ENCODE assay signal across 29 mouse cellular contexts in the genomic region with DNA sequence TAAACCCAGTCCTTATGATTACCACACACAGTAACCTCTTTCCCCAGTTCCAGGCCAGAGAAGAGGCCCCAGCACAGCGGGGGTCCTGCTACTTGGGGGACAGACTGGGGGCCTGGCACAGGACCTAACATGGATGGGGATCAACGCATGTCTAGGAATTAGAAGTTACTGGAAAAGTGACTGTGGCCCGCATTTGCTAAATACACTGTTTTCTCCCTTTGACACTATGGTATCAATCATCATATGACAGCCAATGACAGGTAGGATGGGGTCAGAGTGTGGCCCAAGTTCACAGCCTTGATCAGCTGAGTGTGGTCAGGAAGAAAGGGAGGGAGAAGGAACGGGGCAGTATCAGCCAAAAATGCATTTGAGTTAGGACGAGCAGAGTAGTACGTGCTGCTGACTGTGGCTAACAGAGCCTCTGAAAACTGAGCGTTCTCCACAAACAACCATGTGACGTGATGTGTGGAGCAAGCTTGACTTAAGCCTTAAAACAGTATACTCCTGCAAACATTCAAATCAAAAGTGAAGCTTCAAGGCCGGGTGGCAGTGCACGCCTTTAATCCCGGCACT. TPM values are rescaled to one million over a fixed set of nuclear protein-coding genes. Genes with fewer than 3 reads are reported as not detected.
A peak's percentile ranks its signal among the peaks of the same experiment; 100 is the strongest.
DNase-seq lines count a peak whose midpoint lies in the region; ATAC-seq and TF ChIP-seq lines count a peak whose summit lies in the region.
"Had no signal": no experiment of that assay in that cellular context is flagged by ENCODE, and none has a peak within 500 bp of the region (broad histone marks: within the 10 kb centered on the region; RNA-seq: fewer than 3 reads in every experiment).

No protein-coding gene starts in this region.

- ATAC-seq in forebrain, embryonic 11.5 days (replicated peaks; ENCODE audit: low FRiP score) = no peak
- no peak for ATAC-seq in forebrain, postnatal 0 days
- ATAC-seq in midbrain, embryonic 14.5 days (ENCODE audit: low FRiP score, low TSS enrichment) = no peak
- ATAC-seq in embryonic facial prominence, embryonic 13.5 days (ENCODE audit: insufficient number of reproducible peaks, insufficient read depth, low FRiP score, low TSS enrichment, low read depth) = no peak
- no peak for ATAC-seq in neural tube, embryonic 13.5 days (ENCODE audit: low read depth)
- no peak for ATAC-seq in frontal cortex, adult (ENCODE audit: low TSS enrichment)
- ATAC-seq: intestine, embryonic 15.5 days had no signal

- no peaks in the 10 kb centered on the region for H3K36me3 ChIP-seq in forebrain, embryonic 11.5 days (ENCODE audit: control insufficient read depth, insufficient read depth, low read length)
- no peaks in the 10 kb centered on the region for H3K36me3 ChIP-seq in forebrain, postnatal 0 days (ENCODE audit: insufficient read depth)
- H3K36me3 ChIP-seq in midbrain, embryonic 10.5 days = peaks cover 23% of the 10 kb centered on the region
- no peaks in the 10 kb centered on the region for H3K36me3 ChIP-seq in midbrain, embryonic 14.5 days (ENCODE audit: control insufficient read depth, insufficient read depth, low read length)
- no peaks in the 10 kb centered on the region for H3K36me3 ChIP-seq in embryonic facial prominence, embryonic 13.5 days
- H3K36me3 ChIP-seq in neural tube, embryonic 13.5 days = no peaks in the 10 kb centered on the region
- H3K36me3 ChIP-seq: embryonic facial prominence, embryonic 12.5 days; heart, embryonic 10.5 days; intestine, embryonic 15.5 days; liver, embryonic 13.5 days; stomach, embryonic 15.5 days had no signal

- no peak overlapping the region for H3K4me3 ChIP-seq in forebrain, embryonic 11.5 days (ENCODE audit: low read depth, low read length)
- H3K4me3 ChIP-seq in forebrain, postnatal 0 days (ENCODE audit: low read depth, low read length) = no peak overlapping the region
- H3K4me3 ChIP-seq in midbrain, embryonic 10.5 days = peak overlapping the region; percentile 30
- no peak overlapping the region for H3K4me3 ChIP-seq in midbrain, embryonic 14.5 days (replicated peaks; ENCODE audit: low read depth, low read length)
- no peak overlapping the region for H3K4me3 ChIP-seq in embryonic facial prominence, embryonic 13.5 days
- H3K4me3 ChIP-seq in neural tube, embryonic 13.5 days = no peak overlapping the region
- H3K4me3 ChIP-seq: embryonic facial prominence, embryonic 12.5 days; heart, embryonic 10.5 days; intestine, embryonic 15.5 days; liver, embryonic 13.5 days; stomach, embryonic 15.5 days had no signal

- peak overlapping the region; percentile 35 for H3K9ac ChIP-seq in forebrain, embryonic 11.5 days (ENCODE audit: low read length)
- H3K9ac ChIP-seq in forebrain, postnatal 0 days = no peak overlapping the region
- H3K9ac ChIP-seq in midbrain, embryonic 14.5 days (replicated peaks; ENCODE audit: low read length) = no peak overlapping the region
- H3K9ac ChIP-seq in embryonic facial prominence, embryonic 13.5 days = 0 out of 2 replicates have a peak overlapping the region, but pooled peaks have one; percentile 37
- H3K9ac ChIP-seq in neural tube, embryonic 13.5 days = peak overlapping the region; percentile 13; the same call in 1 of the 2 replicates
- H3K9ac ChIP-seq: embryonic facial prominence, embryonic 12.5 days; intestine, embryonic 15.5 days; liver, embryonic 13.5 days; lung, embryonic 14.5 days; stomach, embryonic 15.5 days had no signal

- H3K27ac ChIP-seq in forebrain, embryonic 11.5 days (ENCODE audit: low read depth, low read length) = peak overlapping the region; percentile 53; the same call in 1 of the 2 replicates
- no peak overlapping the region for H3K27ac ChIP-seq in forebrain, postnatal 0 days (ENCODE audit: low read depth, low read length)
- peak overlapping the region; percentile 87 for H3K27ac ChIP-seq in midbrain, embryonic 10.5 days (replicated peaks)
- H3K27ac ChIP-seq in midbrain, embryonic 14.5 days (replicated peaks; ENCODE audit: low read depth, low read length) = no peak overlapping the region
- peak overlapping the region; percentile 5; the same call in 1 of the 2 replicates for H3K27ac ChIP-seq in embryonic facial prominence, embryonic 13.5 days
- H3K27ac ChIP-seq in neural tube, embryonic 13.5 days (replicated peaks) = 0 out of 2 replicates have a peak overlapping the region, but pooled peaks have one; percentile 1
- H3K27ac ChIP-seq: embryonic facial prominence, embryonic 12.5 days; intestine, embryonic 15.5 days; liver, embryonic 13.5 days; stomach, embryonic 15.5 days had no signal

- no peaks in the 10 kb centered on the region for H3K9me3 ChIP-seq in forebrain, embryonic 11.5 days (ENCODE audit: control insufficient read depth, low read length)
- H3K9me3 ChIP-seq in forebrain, postnatal 0 days (ENCODE audit: low read length) = no peaks in the 10 kb centered on the region
- H3K9me3 ChIP-seq in midbrain, embryonic 10.5 days (replicated peaks) = no peaks in the 10 kb centered on the region
- H3K9me3 ChIP-seq in midbrain, embryonic 14.5 days (ENCODE audit: control insufficient read depth, low read length) = no peaks in the 10 kb centered on the region
- H3K9me3 ChIP-seq in embryonic facial prominence, embryonic 13.5 days = no peaks in the 10 kb centered on the region
- no peaks in the 10 kb centered on the region for H3K9me3 ChIP-seq in neural tube, embryonic 13.5 days
- H3K9me3 ChIP-seq: embryonic facial prominence, embryonic 12.5 days; heart, embryonic 10.5 days; intestine, embryonic 15.5 days; liver, embryonic 13.5 days; stomach, embryonic 15.5 days had no signal

- no peak for DNase-seq in forebrain, embryonic 11.5 days (ENCODE audit: low spot score)
- no peak for DNase-seq in forebrain, postnatal 0 days
- no peak for DNase-seq in midbrain, embryonic 10.5 days (ENCODE audit: low spot score)
- DNase-seq in midbrain, embryonic 14.5 days = no peak
- DNase-seq: adrenal gland, postnatal 10 days; cerebellum, adult 18-20 months; cerebellum, postnatal 14 days; kidney, adult 9 months; kidney, postnatal 14 days; liver, embryonic 13.5 days; lung, embryonic 14.5 days; thymus, postnatal 36 days had no signal

- WGBS in forebrain, embryonic 11.5 days = 38% methylated on average over 11 of the region's 11 CpGs
- WGBS in forebrain, postnatal 0 days = 51% methylated on average over 11 of the region's 11 CpGs
- WGBS in midbrain, embryonic 10.5 days = 26% methylated on average over 11 of the region's 11 CpGs
- 23% methylated on average over 11 of the region's 11 CpGs for WGBS in midbrain, embryonic 14.5 days
- 61% methylated on average over 11 of the region's 11 CpGs for WGBS in embryonic facial prominence, embryonic 13.5 days
- 43% methylated on average over 11 of the region's 11 CpGs for WGBS in neural tube, embryonic 13.5 days

- peaks cover 6% of the 10 kb centered on the region; the same call in 1 of the 2 replicates for H3K27me3 ChIP-seq in forebrain, embryonic 11.5 days (ENCODE audit: control insufficient read depth, insufficient read depth, low read length)
- H3K27me3 ChIP-seq in forebrain, postnatal 0 days (ENCODE audit: insufficient read depth, low read length) = no peaks in the 10 kb centered on the region
- H3K27me3 ChIP-seq in midbrain, embryonic 10.5 days (ENCODE audit: low read depth, poor library complexity, severe bottlenecking) = peaks cover 36% of the 10 kb centered on the region
- peaks cover 3% of the 10 kb centered on the region; the same call in 1 of the 2 replicates for H3K27me3 ChIP-seq in midbrain, embryonic 14.5 days (ENCODE audit: control insufficient read depth, insufficient read depth, low read length)
- H3K27me3 ChIP-seq in embryonic facial prominence, embryonic 13.5 days = peaks cover 10% of the 10 kb centered on the region
- H3K27me3 ChIP-seq in neural tube, embryonic 13.5 days = peaks cover 6% of the 10 kb centered on the region

- H3K4me1 ChIP-seq in forebrain, embryonic 11.5 days (replicated peaks; ENCODE audit: control insufficient read depth, insufficient read depth, low read length) = peaks cover 20% of the 10 kb centered on the region
- H3K4me1 ChIP-seq in forebrain, postnatal 0 days (ENCODE audit: insufficient read depth) = no peaks in the 10 kb centered on the region
- H3K4me1 ChIP-seq in midbrain, embryonic 10.5 days = peaks cover 92% of the 10 kb centered on the region
- H3K4me1 ChIP-seq in midbrain, embryonic 14.5 days (ENCODE audit: control insufficient read depth, insufficient read depth, low read length) = peaks cover 17% of the 10 kb centered on the region
- H3K4me1 ChIP-seq in embryonic facial prominence, embryonic 13.5 days = peaks cover 34% of the 10 kb centered on the region
- H3K4me1 ChIP-seq in neural tube, embryonic 13.5 days (replicated peaks) = peaks cover 35% of the 10 kb centered on the region

- H3K4me2 ChIP-seq in forebrain, embryonic 11.5 days (ENCODE audit: low read depth, low read length, severe bottlenecking) = peak overlapping the region; percentile 15; the same call in 1 of the 2 replicates
- H3K4me2 ChIP-seq in forebrain, postnatal 0 days (ENCODE audit: low read depth) = no peak overlapping the region
- no peak overlapping the region for H3K4me2 ChIP-seq in midbrain, embryonic 14.5 days (ENCODE audit: low read length)
- H3K4me2 ChIP-seq in embryonic facial prominence, embryonic 13.5 days = no peak overlapping the region
- no peak overlapping the region for H3K4me2 ChIP-seq in neural tube, embryonic 13.5 days
- H3K4me2 ChIP-seq: embryonic facial prominence, embryonic 12.5 days; intestine, embryonic 15.5 days; liver, embryonic 13.5 days; lung, embryonic 14.5 days; stomach, embryonic 15.5 days had no signal

- no peak for TF ChIP-seq CTCF in forebrain, postnatal 0 days (IDR thresholded peaks at IDR 0.05; ENCODE audit: low read depth)

RNA-seq across cellular contexts. Expression of gene Gm47841, which starts 13.2 kb away (rescaled TPM):
- not detected in 2 replicates for polyA plus RNA-seq in forebrain, embryonic 11.5 days (2014; fragmentation: Nextera tagmentation; extraction: Ambion mirVana)
- not detected in 2 replicates for total RNA-seq in forebrain, postnatal 0 days (2014; rRNA removed)
- not detected in 2 replicates for polyA plus RNA-seq in forebrain, postnatal 0 days (2015; fragmentation: Nextera tagmentation; extraction: Ambion mirVana)
- not detected in 2 replicates for polyA plus RNA-seq in midbrain, embryonic 10.5 days (2016; fragmentation: Nextera tagmentation; extraction: Ambion mirVana)
- polyA plus RNA-seq in midbrain, embryonic 14.5 days (2014; fragmentation: Nextera tagmentation; extraction: Ambion mirVana) = not detected in 2 replicates
- polyA plus RNA-seq in embryonic facial prominence, embryonic 13.5 days (2015; fragmentation: Nextera tagmentation; extraction: Ambion mirVana) = not detected in 2 replicates
- not detected in 2 replicates for polyA plus RNA-seq in neural tube, embryonic 13.5 days (2015; fragmentation: Nextera tagmentation; extraction: Ambion mirVana)
- total RNA-seq: gastrocnemius, adult 8-10 months; hematopoietic stem cell, adult 5-6 weeks; layer of hippocampus, adult 18-20 months; layer of hippocampus, postnatal 25 days; megakaryocyte, adult 5-6 weeks; neutrophil, adult 5-6 weeks had no signal
- polyA plus RNA-seq: embryonic facial prominence, embryonic 12.5 days; frontal cortex, adult 2 months; gonadal fat pad, adult 2 months; heart, embryonic 10.5 days; heart, postnatal 0 days; intestine, embryonic 15.5 days; limb, embryonic 11.5 days; liver, embryonic 13.5 days; lung, embryonic 14.5 days; stomach, embryonic 15.5 days had no signal

RNA-seq across cellular contexts. Expression of gene Fignl2, which starts 18.0 kb away (rescaled TPM):
- 0.52 and 0.76 TPM in 2 replicates for polyA plus RNA-seq in forebrain, embryonic 11.5 days (2014; fragmentation: Nextera tagmentation; extraction: Ambion mirVana)
- 0.85 and 1.3 TPM in 2 replicates for total RNA-seq in forebrain, postnatal 0 days (2014; rRNA removed)
- 0.06 TPM in 1 of 2 replicates, not detected in the other for polyA plus RNA-seq in forebrain, postnatal 0 days (2015; fragmentation: Nextera tagmentation; extraction: Ambion mirVana)
- 0.88 and 1.7 TPM in 2 replicates for polyA plus RNA-seq in midbrain, embryonic 10.5 days (2016; fragmentation: Nextera tagmentation; extraction: Ambion mirVana)
- polyA plus RNA-seq in midbrain, embryonic 14.5 days (2014; fragmentation: Nextera tagmentation; extraction: Ambion mirVana) = 0.09 and 0.11 TPM in 2 replicates
- polyA plus RNA-seq in embryonic facial prominence, embryonic 13.5 days (2015; fragmentation: Nextera tagmentation; extraction: Ambion mirVana) = 0.21 and 0.28 TPM in 2 replicates
- polyA plus RNA-seq in neural tube, embryonic 13.5 days (2015; fragmentation: Nextera tagmentation; extraction: Ambion mirVana) = 0.17 and 0.18 TPM in 2 replicates
- total RNA-seq: hematopoietic stem cell, adult 5-6 weeks had no signal

RNA-seq across cellular contexts. Expression of gene Ankrd33, which starts 55.2 kb away (rescaled TPM):
- not detected in 2 replicates for polyA plus RNA-seq in forebrain, embryonic 11.5 days (2014; fragmentation: Nextera tagmentation; extraction: Ambion mirVana)
- total RNA-seq in forebrain, postnatal 0 days (2014; rRNA removed) = not detected in 2 replicates
- not detected in 2 replicates for polyA plus RNA-seq in forebrain, postnatal 0 days (2015; fragmentation: Nextera tagmentation; extraction: Ambion mirVana)
- polyA plus RNA-seq in midbrain, embryonic 10.5 days (2016; fragmentation: Nextera tagmentation; extraction: Ambion mirVana) = not detected in 2 replicates
- not detected in 2 replicates for polyA plus RNA-seq in midbrain, embryonic 14.5 days (2014; fragmentation: Nextera tagmentation; extraction: Ambion mirVana)
- polyA plus RNA-seq in embryonic facial prominence, embryonic 13.5 days (2015; fragmentation: Nextera tagmentation; extraction: Ambion mirVana) = not detected in 2 replicates
- polyA plus RNA-seq in neural tube, embryonic 13.5 days (2015; fragmentation: Nextera tagmentation; extraction: Ambion mirVana) = not detected in 2 replicates
- total RNA-seq: gastrocnemius, adult 8-10 months; hematopoietic stem cell, adult 5-6 weeks; layer of hippocampus, adult 18-20 months; layer of hippocampus, postnatal 25 days; megakaryocyte, adult 5-6 weeks; neutrophil, adult 5-6 weeks had no signal
- polyA plus RNA-seq: embryonic facial prominence, embryonic 12.5 days; frontal cortex, adult 2 months; gonadal fat pad, adult 2 months; heart, embryonic 10.5 days; heart, postnatal 0 days; intestine, embryonic 15.5 days; limb, embryonic 11.5 days; liver, embryonic 13.5 days; lung, embryonic 14.5 days; stomach, embryonic 15.5 days had no signal

Comparison
In these comparisons a context has a peak if more than half of its experiments do, and no peak if none do; other contexts are left out.
1. H3K27ac ChIP-seq: peak in forebrain, embryonic 11.5 days (single experiment), midbrain, embryonic 10.5 days (single experiment), embryonic facial prominence, embryonic 13.5 days (single experiment) and neural tube, embryonic 13.5 days (single experiment); none in forebrain, postnatal 0 days (single experiment) and midbrain, embryonic 14.5 days (single experiment).
2. H3K9ac ChIP-seq: peak in forebrain, embryonic 11.5 days (single experiment), embryonic facial prominence, embryonic 13.5 days (single experiment) and neural tube, embryonic 13.5 days (single experiment); none in forebrain, postnatal 0 days (single experiment) and midbrain, embryonic 14.5 days (single experiment).